Mouse (Mus musculus): ENCODE data around the gene Atp7b.

DNA sequence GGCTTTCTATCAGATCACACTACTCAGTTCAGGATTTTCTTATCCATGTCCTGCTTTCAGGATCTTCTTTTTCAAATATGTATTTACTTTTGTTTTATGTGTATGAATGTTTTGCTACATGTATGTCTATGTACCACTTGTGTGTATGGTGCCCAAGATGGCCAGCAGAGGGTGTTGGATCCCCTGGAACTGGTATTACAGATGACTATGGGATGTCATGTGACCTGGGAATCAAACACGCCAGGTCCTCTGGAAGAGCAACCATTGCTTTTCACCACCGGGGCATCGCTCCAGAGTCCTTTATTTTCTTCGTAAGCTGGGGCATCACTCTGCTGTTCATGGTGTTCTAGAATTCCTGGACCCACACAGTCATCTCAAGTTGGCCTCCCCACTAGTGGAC lies 29.1 kb upstream of the Atp7b start:
- no peak for TF ChIP-seq CTCF (IDR thresholded peaks at IDR 0.05; ENCODE audit: insufficient read depth, low read length)
- TF ChIP-seq POLR2A (IDR thresholded peaks at IDR 0.05; ENCODE audit: borderline replicate concordance, extremely low read depth, low read depth, low read length), result no peak

Data from lung, adult 2 months (tissue).